Mouse (Mus musculus): Measurements from ENCODE around the gene Ergic1. TPM values are rescaled to one million over a fixed set of nuclear protein-coding genes. Genes with fewer than 3 reads are reported as not detected.

The Ergic1 gene
- polyA plus RNA-seq, 1 experiment from 2014 or later, result 130 TPM

DNA sequence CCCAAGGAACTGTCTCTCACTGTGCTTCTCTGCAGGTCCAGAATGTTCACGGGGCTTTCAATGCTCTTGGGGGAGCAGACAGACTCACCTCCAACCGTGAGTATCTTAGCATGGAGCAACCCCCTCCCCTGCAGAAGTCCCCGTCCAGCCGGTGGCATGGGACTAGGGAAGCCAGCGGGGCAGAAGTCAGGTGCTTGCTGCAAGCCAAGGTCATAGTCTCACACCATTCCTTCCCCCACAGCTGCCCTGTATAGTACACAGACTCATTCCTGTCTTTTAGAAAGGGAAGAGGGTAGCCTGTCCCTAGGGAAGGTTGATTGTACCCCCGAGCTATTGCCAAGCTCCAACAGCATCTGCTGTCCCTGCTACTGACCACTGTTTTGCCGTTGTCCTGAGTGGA, 74.7 kb downstream of the Ergic1 start:
- Histone ChIP-seq H3K27me3 (no peaks in the 10 kb centered on the region), H3K9me3 (no peaks in the 10 kb centered on the region), H3K27ac (no peak overlapping the region), H3K4me2 (no peak overlapping the region), H3K9ac (no peak overlapping the region), H3K4me3 (no peak overlapping the region), H3K4me1 (no peaks in the 10 kb centered on the region), H3K36me3 (peaks cover 81% of the 10 kb centered on the region)
- 85% methylated on average over 7 of the region's 7 CpGs for WGBS
- ATAC-seq (ENCODE audit: insufficient number of reproducible peaks, low FRiP score, low TSS enrichment, low read depth), result no peak

DNA sequence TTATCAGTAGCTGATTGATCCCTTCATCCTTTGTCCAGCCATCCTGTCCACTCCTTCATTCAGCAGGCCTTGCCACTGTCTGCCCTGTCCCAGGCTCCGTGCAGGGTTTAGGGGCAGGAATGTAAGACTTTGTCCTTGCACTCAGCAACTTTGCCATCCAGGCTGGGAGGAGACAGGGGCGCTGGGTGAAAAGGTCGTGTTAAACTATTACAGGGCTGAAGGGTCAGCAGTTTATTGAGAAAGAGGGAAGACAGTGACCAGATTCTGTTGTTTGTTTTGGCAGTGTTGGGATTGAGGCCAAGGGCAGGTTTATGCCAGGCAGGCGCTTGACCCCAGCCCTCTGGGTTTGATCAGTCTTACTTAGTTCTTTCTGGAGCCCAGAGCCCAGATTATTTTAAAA, 76.6 kb downstream of the Ergic1 start:
- Histone ChIP-seq H3K36me3 (peaks cover 81% of the 10 kb centered on the region), H3K4me3 (no peak overlapping the region), H3K9me3 (no peaks in the 10 kb centered on the region), H3K9ac (no peak overlapping the region), H3K4me1 (no peaks in the 10 kb centered on the region), H3K4me2 (no peak overlapping the region), H3K27ac (no peak overlapping the region), H3K27me3 (no peaks in the 10 kb centered on the region)
- 72% methylated on average over 4 of the region's 4 CpGs for WGBS
- no peak for ATAC-seq (ENCODE audit: insufficient number of reproducible peaks, low FRiP score, low TSS enrichment, low read depth)

DNA sequence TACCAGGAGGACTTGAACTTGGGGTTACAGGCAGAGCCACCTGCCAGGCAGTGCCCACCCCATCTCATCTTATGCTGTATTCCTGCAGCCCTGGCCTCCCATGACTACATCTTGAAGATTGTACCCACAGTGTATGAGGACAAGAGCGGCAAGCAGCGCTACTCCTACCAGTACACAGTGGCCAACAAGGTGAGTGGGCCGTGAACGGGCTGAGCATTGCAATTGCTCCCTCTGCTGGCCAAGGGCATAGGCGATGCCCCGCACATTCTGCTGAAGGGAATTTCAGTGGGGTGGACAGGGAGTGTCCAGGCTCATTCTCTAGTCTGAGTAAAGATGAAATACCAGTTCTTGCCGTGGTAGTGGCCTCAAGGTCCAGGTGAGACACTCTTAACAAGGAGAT, 77.4 kb downstream of the Ergic1 start:
- ATAC-seq (ENCODE audit: insufficient number of reproducible peaks, low FRiP score, low TSS enrichment, low read depth), result no peak
- Histone ChIP-seq H3K36me3 (peaks cover 83% of the 10 kb centered on the region), H3K9me3 (no peaks in the 10 kb centered on the region), H3K27me3 (no peaks in the 10 kb centered on the region), H3K27ac (no peak overlapping the region), H3K4me3 (no peak overlapping the region), H3K4me1 (no peaks in the 10 kb centered on the region), H3K4me2 (no peak overlapping the region), H3K9ac (no peak overlapping the region)
- 30% methylated on average over 7 of the region's 7 CpGs for WGBS

DNA sequence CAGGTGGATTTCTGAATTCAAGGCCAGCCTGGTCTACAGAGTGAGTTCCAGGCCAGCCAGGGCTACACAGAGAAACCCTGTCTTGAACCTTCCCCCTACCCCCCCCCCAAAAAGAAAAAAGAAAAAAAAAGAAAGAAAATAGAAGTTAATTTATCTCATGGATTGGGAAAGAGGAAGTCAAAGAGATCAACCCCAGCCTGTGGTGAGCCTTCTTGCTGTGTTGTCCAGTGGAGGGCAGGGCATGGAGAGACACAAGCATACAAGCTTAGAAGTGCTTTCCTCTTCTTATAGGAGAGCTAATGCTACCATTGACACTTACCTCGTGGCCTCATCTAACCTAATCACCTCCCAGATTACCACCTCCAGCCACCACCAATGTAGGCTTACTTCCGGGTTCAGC, 78.5 kb downstream of the Ergic1 start:
- no peak overlapping the region for H3K27ac ChIP-seq
- no peaks in the 10 kb centered on the region for H3K4me1 ChIP-seq
- no peak overlapping the region for H3K4me3 ChIP-seq
- no peak overlapping the region for H3K9ac ChIP-seq
- H3K9me3 ChIP-seq, result no peaks in the 10 kb centered on the region
- H3K36me3 ChIP-seq, result peaks cover 83% of the 10 kb centered on the region
- 89% methylated on average over 2 of the region's 2 CpGs for WGBS
- no peaks in the 10 kb centered on the region for H3K27me3 ChIP-seq
- ATAC-seq (ENCODE audit: insufficient number of reproducible peaks, low FRiP score, low TSS enrichment, low read depth), result no peak
- H3K4me2 ChIP-seq, result no peak overlapping the region

DNA sequence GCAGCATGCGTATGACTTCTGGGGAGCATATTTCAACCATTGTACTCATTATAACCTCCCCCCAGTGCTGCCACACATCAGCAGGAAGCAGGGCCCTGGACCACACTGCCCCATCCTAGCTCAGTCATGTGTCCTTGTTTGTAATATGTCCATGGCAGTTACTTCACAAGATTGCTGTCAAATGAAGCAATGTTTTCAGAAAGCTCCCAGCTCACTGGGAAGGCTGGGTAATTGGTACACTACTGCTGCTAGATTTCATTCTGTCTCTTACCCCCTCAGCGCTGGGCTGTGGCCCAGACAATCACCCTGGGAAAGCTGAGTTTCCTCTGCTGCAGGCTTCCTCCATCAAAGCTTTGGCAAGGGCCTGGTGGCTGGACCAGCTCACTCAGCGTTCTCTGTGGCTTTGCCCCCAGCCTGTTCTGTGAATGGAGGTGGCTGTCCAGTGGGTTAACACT, 79.0 kb downstream of the Ergic1 start:
- Histone ChIP-seq H3K4me1 (no peaks in the 10 kb centered on the region), H3K27me3 (no peaks in the 10 kb centered on the region), H3K9ac (no peak overlapping the region), H3K36me3 (peaks cover 83% of the 10 kb centered on the region), H3K4me2 (no peak overlapping the region), H3K9me3 (no peaks in the 10 kb centered on the region), H3K27ac (no peak overlapping the region), H3K4me3 (no peak overlapping the region)
- ATAC-seq (ENCODE audit: insufficient number of reproducible peaks, low FRiP score, low TSS enrichment, low read depth), result no peak
- 90% methylated on average over 3 of the region's 3 CpGs for WGBS

DNA sequence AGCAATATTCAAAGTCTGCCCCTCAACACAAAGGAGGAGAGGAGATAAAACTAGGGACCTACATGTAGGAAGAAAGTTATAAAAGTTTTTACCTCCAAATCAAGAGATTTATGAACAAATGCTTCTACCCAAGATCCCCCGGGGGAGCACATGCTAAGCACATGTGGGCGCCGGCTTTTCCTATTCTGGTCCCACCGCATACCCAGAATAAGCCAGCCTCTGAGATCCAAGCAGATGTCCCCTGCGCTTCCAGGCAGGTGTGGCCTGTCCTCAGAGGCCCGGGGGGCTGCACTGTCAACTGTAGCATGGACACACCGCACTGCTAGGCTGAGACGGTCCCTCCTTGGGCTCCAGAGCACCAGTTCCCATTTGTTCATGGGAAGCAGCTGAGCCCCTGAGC, 82.2 kb downstream of the Ergic1 start:
- Histone ChIP-seq H3K27ac (no peak overlapping the region), H3K4me2 (no peak overlapping the region), H3K4me3 (no peak overlapping the region), H3K36me3 (peaks cover 81% of the 10 kb centered on the region), H3K9ac (no peak overlapping the region), H3K27me3 (no peaks in the 10 kb centered on the region), H3K9me3 (no peaks in the 10 kb centered on the region), H3K4me1 (peaks cover 4% of the 10 kb centered on the region; the same call in 1 of the 2 replicates)
- no peak for ATAC-seq (ENCODE audit: insufficient number of reproducible peaks, low FRiP score, low TSS enrichment, low read depth)
- WGBS, result 91% methylated on average over 8 of the region's 8 CpGs

DNA sequence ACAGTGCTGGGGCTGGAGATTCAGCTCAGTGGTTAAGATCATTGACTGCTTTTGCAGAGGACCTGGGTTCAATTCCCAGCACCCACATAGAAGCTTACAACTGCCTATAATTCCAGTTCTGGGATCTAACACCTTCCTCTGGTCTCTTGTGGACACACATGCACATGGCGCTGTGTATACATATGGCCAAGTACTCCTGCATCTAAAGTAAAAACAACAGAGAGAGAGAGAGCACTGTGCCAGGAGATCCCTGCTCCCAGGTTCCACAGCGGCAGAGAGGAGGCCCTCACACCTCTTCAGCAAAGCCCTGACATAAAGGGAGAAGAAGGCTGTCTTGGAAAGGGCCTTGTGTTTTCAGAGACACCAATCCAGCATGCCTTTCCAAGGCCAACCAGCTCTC, 82.7 kb downstream of the Ergic1 start:
- Histone ChIP-seq H3K9me3 (no peaks in the 10 kb centered on the region), H3K9ac (no peak overlapping the region)
- WGBS, result 100% methylated on average over 2 of the region's 2 CpGs

DNA sequence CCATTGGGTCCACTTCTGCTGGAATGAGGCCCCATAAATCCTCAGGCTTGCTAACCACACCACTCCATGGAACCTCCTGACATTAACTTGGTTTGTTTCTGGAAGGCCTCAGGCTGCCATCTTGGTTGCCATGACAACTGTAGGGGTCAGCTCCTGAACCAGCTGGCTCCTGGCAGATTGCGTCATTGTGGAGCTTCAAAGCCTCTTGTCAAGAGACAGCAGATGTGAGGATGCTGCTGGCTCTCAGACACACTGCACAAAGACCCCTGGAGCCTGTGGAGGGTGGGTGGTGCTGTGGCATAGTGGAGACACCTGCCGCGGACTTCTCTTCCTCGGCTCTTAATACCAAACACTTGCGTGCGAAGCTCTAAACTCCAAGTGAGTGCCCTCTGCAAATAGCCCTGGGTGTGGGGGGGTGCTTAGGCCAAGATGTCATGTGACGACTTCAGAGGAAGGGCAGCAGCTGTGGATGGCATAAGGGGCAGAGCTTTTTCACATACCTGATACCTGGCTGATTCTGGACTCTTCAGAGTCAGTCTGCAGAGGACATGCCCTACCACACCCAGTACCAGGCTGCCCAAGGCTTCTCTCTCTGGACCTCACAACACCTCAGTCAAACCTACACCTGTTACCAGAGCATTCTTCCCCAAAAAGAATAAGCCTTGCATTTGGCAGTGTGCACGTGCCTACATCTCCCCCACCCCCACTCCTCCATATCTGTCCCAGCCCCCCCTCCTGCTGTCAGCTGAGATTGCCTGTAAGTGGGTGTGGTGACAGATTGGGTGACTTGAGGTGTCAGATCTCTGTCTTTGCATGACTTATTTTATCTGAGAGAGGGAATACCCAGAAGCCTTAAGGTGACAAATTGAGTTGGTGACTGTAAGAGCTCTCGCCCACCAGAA, 83.5 kb downstream of the Ergic1 start:
- Histone ChIP-seq H3K4me1 (peaks cover 4% of the 10 kb centered on the region; the same call in 1 of the 2 replicates), H3K27me3 (no peaks in the 10 kb centered on the region), H3K9me3 (no peaks in the 10 kb centered on the region), H3K36me3 (peaks cover 86% of the 10 kb centered on the region), H3K4me2 (no peak overlapping the region), H3K9ac (no peak overlapping the region), H3K4me3 (no peak overlapping the region), H3K27ac (no peak overlapping the region)
- ATAC-seq (ENCODE audit: insufficient number of reproducible peaks, low FRiP score, low TSS enrichment, low read depth), result peak; percentile 40
- 91% methylated on average over 9 of the region's 9 CpGs for WGBS

More for the DNA sequence above, 82.7 kb downstream of the Ergic1 start:
- H3K4me1 ChIP-seq, result peaks cover 4% of the 10 kb centered on the region; the same call in 1 of the 2 replicates
- H3K4me2 ChIP-seq, result no peak overlapping the region
- no peak overlapping the region for H3K27ac ChIP-seq
- peaks cover 85% of the 10 kb centered on the region for H3K36me3 ChIP-seq
- no peak overlapping the region for H3K4me3 ChIP-seq
- H3K27me3 ChIP-seq, result no peaks in the 10 kb centered on the region
- ATAC-seq (ENCODE audit: insufficient number of reproducible peaks, low FRiP score, low TSS enrichment, low read depth), result no peak

DNA sequence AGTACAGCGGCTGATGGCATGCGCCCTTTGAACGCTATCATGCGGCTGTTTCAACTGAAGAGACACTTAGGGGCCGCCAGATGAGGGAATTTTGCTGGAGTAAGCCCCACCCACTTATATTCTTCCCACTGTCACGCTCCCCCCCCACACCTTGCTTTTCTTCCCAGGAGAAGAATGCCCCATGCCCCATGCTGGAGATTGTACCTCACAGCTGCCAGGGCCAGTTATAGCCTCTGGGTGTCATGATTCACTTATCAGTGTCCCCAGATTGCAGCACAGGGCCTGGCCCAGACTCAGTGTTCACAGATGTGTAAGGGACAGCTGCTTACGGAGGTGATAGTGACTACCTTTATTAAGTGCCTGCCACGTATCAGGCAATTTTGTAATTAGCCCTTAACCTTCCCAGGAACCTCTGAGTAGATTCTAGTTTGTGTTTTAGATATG, 84.1 kb downstream of the Ergic1 start:
- Histone ChIP-seq H3K27ac (no peak overlapping the region), H3K9me3 (no peaks in the 10 kb centered on the region), H3K36me3 (peaks cover 83% of the 10 kb centered on the region), H3K27me3 (no peaks in the 10 kb centered on the region), H3K4me3 (no peak overlapping the region), H3K4me2 (no peak overlapping the region), H3K9ac (no peak overlapping the region), H3K4me1 (peaks cover 8% of the 10 kb centered on the region; the same call in 1 of the 2 replicates)
- ATAC-seq (ENCODE audit: insufficient number of reproducible peaks, low FRiP score, low TSS enrichment, low read depth), result no peak
- 91% methylated on average over 8 of the region's 8 CpGs for WGBS

DNA sequence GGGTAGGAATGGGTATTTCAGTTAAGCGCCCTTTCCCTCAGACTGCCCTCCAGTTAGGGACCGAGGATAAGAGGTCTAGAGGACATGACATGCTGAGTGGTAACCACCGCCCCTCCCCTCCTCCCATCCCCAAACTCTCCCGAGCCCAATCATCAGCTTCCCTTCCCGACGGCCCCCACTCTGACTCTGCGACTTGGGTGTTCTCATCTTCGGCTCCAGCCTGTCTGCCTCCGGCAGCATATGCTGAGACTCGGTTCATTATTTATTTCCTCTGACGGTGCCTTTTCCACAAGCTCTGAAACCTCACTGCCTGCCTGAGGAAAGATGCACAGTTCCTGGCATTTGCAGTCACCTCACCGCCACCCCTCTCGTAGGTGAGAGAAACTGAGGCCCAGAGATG, 86.0 kb downstream of the Ergic1 start:
- H3K4me2 ChIP-seq, result no peak overlapping the region
- ATAC-seq (ENCODE audit: insufficient number of reproducible peaks, low FRiP score, low TSS enrichment, low read depth), result no peak
- no peaks in the 10 kb centered on the region for H3K9me3 ChIP-seq
- peak overlapping the region; percentile 57 for H3K27ac ChIP-seq
- peaks cover 64% of the 10 kb centered on the region for H3K36me3 ChIP-seq
- H3K4me3 ChIP-seq, result no peak overlapping the region
- no peak overlapping the region for H3K9ac ChIP-seq
- no peaks in the 10 kb centered on the region for H3K27me3 ChIP-seq
- H3K4me1 ChIP-seq, result peaks cover 8% of the 10 kb centered on the region; the same call in 1 of the 2 replicates
- 45% methylated on average over 13 of the region's 13 CpGs for WGBS

DNA sequence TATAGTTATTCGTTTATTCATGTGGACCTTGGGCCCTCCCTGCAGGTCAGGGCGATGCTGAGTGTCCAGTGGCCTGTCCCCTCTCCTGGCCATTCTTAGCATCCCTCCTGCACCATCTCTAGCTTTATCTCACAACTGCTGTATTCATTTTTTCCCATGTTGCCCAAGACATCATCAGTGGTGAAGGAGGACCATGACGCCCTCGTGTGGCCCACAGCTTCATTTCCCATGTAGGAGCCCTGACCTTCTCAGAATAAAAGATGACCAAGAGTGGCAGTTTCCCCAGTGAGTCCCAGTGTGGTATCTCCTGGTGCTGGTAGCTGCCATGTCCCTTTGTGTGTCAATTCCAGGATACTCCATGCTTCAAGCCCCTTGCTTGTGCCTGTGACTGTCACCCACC, 88.3 kb downstream of the Ergic1 start:
- no peak overlapping the region for H3K4me2 ChIP-seq
- peaks cover 60% of the 10 kb centered on the region for H3K36me3 ChIP-seq
- no peaks in the 10 kb centered on the region for H3K27me3 ChIP-seq
- H3K27ac ChIP-seq, result no peak overlapping the region
- no peak for ATAC-seq (ENCODE audit: insufficient number of reproducible peaks, low FRiP score, low TSS enrichment, low read depth)
- H3K4me1 ChIP-seq, result peaks cover 8% of the 10 kb centered on the region; the same call in 1 of the 2 replicates
- no peak overlapping the region for H3K4me3 ChIP-seq
- WGBS, result 89% methylated on average over 4 of the region's 4 CpGs
- no peak overlapping the region for H3K9ac ChIP-seq
- H3K9me3 ChIP-seq, result no peaks in the 10 kb centered on the region
